Mouse (Mus musculus) kidney, adult 2 months (tissue): ENCODE results near the gene Mettl13.

Experiments used
- CTCF ChIP-seq: fragments of 200-500 bp; conservative IDR thresholded peaks from 2 replicates; pipeline ENCODE4 v1.5.1; 2011; ENCODE audit warnings: low read depth, mild to moderate bottlenecking, control low read depth, low read length, moderate library complexity, mixed read lengths; ENCODE audit not compliant: insufficient read depth, insufficient read length
- POLR2A ChIP-seq: fragments of 200-500 bp; IDR thresholded peaks from one replicate; pipeline ENCODE4 v1.6.1; 2011; ENCODE audit warnings: low read depth, low read length, control low read depth

- TF ChIP-seq CTCF (no peak), POLR2A (no peak)
These were observed 4.6 kb upstream of the Mettl13 start for GRCm38 (mm10) chr1:162552956-162553355.
